Mouse (Mus musculus) CD4-positive, CD25-positive, alpha-beta regulatory T cell (primary cell): ENCODE measurements around the gene Olfr764-ps1. TPM values are rescaled to one million over a fixed set of nuclear protein-coding genes. Genes with fewer than 3 reads are reported as not detected.

Experiments
- polyA plus RNA-seq: library from polyadenylated mRNA; unstranded; fragments of 100-300 nt; shearing (Covaris generic); gene quantifications from one replicate; pipeline ENCODE4 v1.2.1, GENCODE M21; 2017

Gene Olfr764-ps1
- polyA plus RNA-seq, result not detected

GRCm38 (mm10) chr10:129039796-129040195 lies at the start of gene Olfr764-ps1:
Gene Olfr764-ps1, minus strand, starts transcription at chr10:129039896.

GRCm38 (mm10) chr10:129082810-129083209 lies 43.1 kb upstream of the Olfr764-ps1 start, which contains the start of gene Olfr767:
Gene Olfr767, minus strand, starts transcription at chr10:129082910.

GRCm38 (mm10) chr10:129068877-129069276 lies 29.2 kb upstream of the Olfr764-ps1 start, which contains the start of gene Olfr766-ps1:
Gene Olfr766-ps1, minus strand, starts transcription at chr10:129068977.

DNA sequence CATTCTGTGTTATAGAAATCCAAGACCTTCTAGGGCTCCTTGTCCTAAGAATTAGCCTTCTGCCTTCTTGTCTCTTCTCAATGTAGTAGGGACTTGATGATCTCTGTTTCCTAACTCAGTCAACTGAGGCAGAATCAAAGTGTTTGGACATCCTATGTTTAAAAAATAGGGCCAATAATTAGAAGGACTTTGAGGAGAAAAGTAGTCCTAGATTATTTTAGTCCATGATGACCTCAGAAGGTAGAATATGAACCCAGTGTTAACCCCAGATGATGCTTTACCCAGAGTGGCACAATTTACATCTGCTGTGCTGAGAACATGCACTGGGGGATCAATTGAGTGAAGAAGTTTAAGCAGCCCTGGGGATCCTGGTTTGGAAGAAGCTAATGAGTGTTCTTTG lies 10.2 kb upstream of the Olfr764-ps1 start, which contains the start of gene Olfr765:
Gene Olfr765, minus strand, starts transcription at position 101 of the 400 bp plus-strand sequence.

DNA sequence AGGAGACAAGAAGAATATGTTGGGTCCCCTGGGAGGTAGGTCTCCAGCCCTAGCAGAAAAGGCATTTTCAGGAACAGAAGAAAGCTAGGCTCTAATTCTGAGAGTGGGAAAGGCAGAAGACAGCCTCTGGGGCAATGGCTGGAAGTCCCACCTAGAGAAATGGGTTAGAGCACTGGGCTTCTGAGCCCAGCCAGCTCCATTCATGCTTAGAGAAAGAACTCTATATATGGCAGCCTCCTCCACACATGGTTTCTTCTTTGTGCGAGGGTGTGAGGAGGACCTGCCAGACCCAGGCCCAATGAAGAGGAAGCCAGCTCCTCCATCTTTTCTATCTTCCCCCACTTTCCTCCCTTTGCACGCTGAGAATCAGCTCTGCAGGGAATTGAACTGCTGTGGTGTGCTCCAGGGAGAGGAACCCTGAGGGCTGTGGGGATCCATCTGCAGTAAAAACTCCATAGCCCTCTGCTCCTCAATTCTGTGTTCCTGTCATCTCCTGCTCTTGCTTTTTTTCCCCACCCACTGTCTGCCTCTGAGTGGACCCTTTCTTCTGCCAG lies 29.3 kb downstream of the Olfr764-ps1 start, which contains the start of gene Olfr763:
Gene Olfr763, plus strand, starts transcription at position 504 of the 554 bp plus-strand sequence.

GRCm38 (mm10) chr10:128989131-128989530 lies 50.6 kb downstream of the Olfr764-ps1 start, which contains the start of gene Olfr9:
Gene Olfr9, plus strand, starts transcription at chr10:128989431.

Other genes starting within 250 kb of the Olfr764-ps1 start
- gene Mmp19, start 249.0 kb downstream of the Olfr764-ps1 start, polyA plus RNA-seq, result 0.07 TPM
- gene Dnajc14, start 235.8 kb downstream of the Olfr764-ps1 start, polyA plus RNA-seq, result 98.2 TPM
- gene Tmem198b, start 235.5 kb downstream of the Olfr764-ps1 start, polyA plus RNA-seq, result 5.9 TPM
- 157 TPM for gene Sarnp, start 222.6 kb downstream of the Olfr764-ps1 start, polyA plus RNA-seq
- gene Ormdl2, start 218.3 kb downstream of the Olfr764-ps1 start, polyA plus RNA-seq, result 52.6 TPM
- 3.2 TPM for gene Gdf11, start 148.2 kb downstream of the Olfr764-ps1 start, polyA plus RNA-seq
- 0.69 TPM for gene Cd63, start 138.9 kb downstream of the Olfr764-ps1 start, polyA plus RNA-seq
- 17.3 TPM for gene Rdh5, start 117.0 kb downstream of the Olfr764-ps1 start, polyA plus RNA-seq
- 166 TPM for gene Bloc1s1, start 115.9 kb downstream of the Olfr764-ps1 start, polyA plus RNA-seq
- gene Itga7, start 106.1 kb downstream of the Olfr764-ps1 start, polyA plus RNA-seq, result 4.0 TPM
- not detected for gene Mettl7b, start 78.9 kb downstream of the Olfr764-ps1 start, polyA plus RNA-seq
- gene Olfr9, start 50.5 kb downstream of the Olfr764-ps1 start, polyA plus RNA-seq, result not detected
- gene Olfr763, start 29.1 kb downstream of the Olfr764-ps1 start, polyA plus RNA-seq, result not detected
- gene Olfr765, start 10.1 kb upstream of the Olfr764-ps1 start, polyA plus RNA-seq, result not detected
- not detected for gene Olfr766-ps1, start 29.1 kb upstream of the Olfr764-ps1 start, polyA plus RNA-seq
- not detected for gene Olfr767, start 43.0 kb upstream of the Olfr764-ps1 start, polyA plus RNA-seq
- gene Olfr768, start 59.5 kb upstream of the Olfr764-ps1 start, polyA plus RNA-seq, result not detected
- gene Olfr769, start 78.0 kb upstream of the Olfr764-ps1 start, polyA plus RNA-seq, result 0.04 TPM
- gene Olfr770, start 99.1 kb upstream of the Olfr764-ps1 start, polyA plus RNA-seq, result not detected
- gene Olfr771, start 124.9 kb upstream of the Olfr764-ps1 start, polyA plus RNA-seq, result not detected
- gene Olfr772, start 138.0 kb upstream of the Olfr764-ps1 start, polyA plus RNA-seq, result not detected
- gene Olfr773, start 147.5 kb upstream of the Olfr764-ps1 start, polyA plus RNA-seq, result not detected
- gene Olfr774, start 196.3 kb upstream of the Olfr764-ps1 start, polyA plus RNA-seq, result not detected
- not detected for gene Olfr775, start 208.5 kb upstream of the Olfr764-ps1 start, polyA plus RNA-seq
- not detected for gene Olfr776, start 219.2 kb upstream of the Olfr764-ps1 start, polyA plus RNA-seq
- gene Olfr777, start 231.6 kb upstream of the Olfr764-ps1 start, polyA plus RNA-seq, result not detected